ENCODE assay signal across 32 mouse cellular contexts in genomic region chr2:170962481-170962880, GRCm38 (mm10).
DNase-seq lines count a peak whose midpoint lies in the region; ATAC-seq lines count a peak whose summit lies in the region.
"Had no signal": no experiment of that assay in that cellular context is flagged by ENCODE, and none has a peak within 500 bp of the region (broad histone marks: within the 10 kb centered on the region; RNA-seq: fewer than 3 reads in every experiment).

No protein-coding gene starts in this region.

- H3K27me3 ChIP-seq in kidney, embryonic 15.5 days = no peaks in the 10 kb centered on the region
- H3K27me3 ChIP-seq in forebrain, embryonic 11.5 days (ENCODE audit: control insufficient read depth, insufficient read depth, low read length) = no peaks in the 10 kb centered on the region
- H3K27me3 ChIP-seq: embryonic facial prominence, embryonic 13.5 days; hindbrain, embryonic 12.5 days; limb, embryonic 15.5 days; neural tube, embryonic 15.5 days had no signal

- no peak overlapping the region for H3K4me2 ChIP-seq in kidney, embryonic 15.5 days
- H3K4me2 ChIP-seq in forebrain, embryonic 11.5 days (ENCODE audit: low read depth, low read length, severe bottlenecking) = no peak overlapping the region
- H3K4me2 ChIP-seq: embryonic facial prominence, embryonic 13.5 days; heart, embryonic 11.5 days; hindbrain, embryonic 12.5 days; limb, embryonic 15.5 days; neural tube, embryonic 15.5 days had no signal

- H3K4me3 ChIP-seq in kidney, embryonic 15.5 days (replicated peaks) = no peak overlapping the region
- H3K4me3 ChIP-seq in forebrain, embryonic 11.5 days (ENCODE audit: low read depth, low read length) = no peak overlapping the region
- H3K4me3 ChIP-seq: embryonic facial prominence, embryonic 13.5 days; forebrain, embryonic 10.5 days; gastrocnemius, adult 2 months; hindbrain, embryonic 12.5 days; layer of hippocampus, adult 2 months; limb, embryonic 10.5 days; limb, embryonic 15.5 days; neural tube, embryonic 15.5 days had no signal

- H3K36me3 ChIP-seq in kidney, embryonic 15.5 days = no peaks in the 10 kb centered on the region
- no peaks in the 10 kb centered on the region for H3K36me3 ChIP-seq in forebrain, embryonic 11.5 days (ENCODE audit: control insufficient read depth, insufficient read depth, low read length)
- H3K36me3 ChIP-seq: embryonic facial prominence, embryonic 13.5 days; forebrain, embryonic 10.5 days; hindbrain, embryonic 12.5 days; limb, embryonic 10.5 days; limb, embryonic 15.5 days; neural tube, embryonic 15.5 days had no signal

- H3K4me1 ChIP-seq in kidney, embryonic 15.5 days = 0 out of 2 replicates have a peak, but pooled peaks cover 11% of the 10 kb centered on the region
- no peaks in the 10 kb centered on the region for H3K4me1 ChIP-seq in forebrain, embryonic 11.5 days (replicated peaks; ENCODE audit: control insufficient read depth, insufficient read depth, low read length)
- H3K4me1 ChIP-seq: embryonic facial prominence, embryonic 13.5 days; forebrain, embryonic 10.5 days; hindbrain, embryonic 12.5 days; limb, embryonic 10.5 days; limb, embryonic 15.5 days had no signal

- peak; percentile 11 for DNase-seq in kidney, adult 11 months
- peak; percentile 13 for DNase-seq in kidney, adult 18-20 months
- DNase-seq in kidney, postnatal 25 days = peak; percentile 11 to 35
- DNase-seq in thymus, postnatal 25 days = no peak
- no peak for DNase-seq in forebrain, embryonic 11.5 days (ENCODE audit: low spot score)
- DNase-seq: adrenal gland, postnatal 25 days; B cell, adult 2 months; cerebellum, adult 11-12 months; cerebellum, adult 9-11 months; gastrocnemius, adult 2 months; gastrocnemius, postnatal 36 days; heart, postnatal 14 days; lung, adult 2 months; lung, postnatal 10 days; midbrain, embryonic 14.5 days; retina, postnatal 1 day; right cerebral cortex, postnatal 25 days; thymus, postnatal 14 days had no signal

- 27% methylated on average over 4 of the region's 4 CpGs for WGBS in kidney, embryonic 15.5 days
- WGBS in forebrain, embryonic 11.5 days = 84% methylated on average over 4 of the region's 4 CpGs

- H3K9ac ChIP-seq in kidney, embryonic 15.5 days = no peak overlapping the region
- H3K9ac ChIP-seq in forebrain, embryonic 11.5 days (ENCODE audit: low read length) = no peak overlapping the region
- H3K9ac ChIP-seq: embryonic facial prominence, embryonic 13.5 days; hindbrain, embryonic 12.5 days; limb, embryonic 15.5 days; liver, embryonic 14.5 days; neural tube, embryonic 15.5 days had no signal

- no peaks in the 10 kb centered on the region for H3K9me3 ChIP-seq in kidney, embryonic 15.5 days (replicated peaks)
- H3K9me3 ChIP-seq in forebrain, embryonic 11.5 days (ENCODE audit: control insufficient read depth, low read length) = no peaks in the 10 kb centered on the region
- H3K9me3 ChIP-seq: embryonic facial prominence, embryonic 13.5 days; forebrain, embryonic 10.5 days; hindbrain, embryonic 12.5 days; limb, embryonic 10.5 days; limb, embryonic 15.5 days; neural tube, embryonic 15.5 days had no signal

- 0 out of 2 replicates have a peak overlapping the region, but pooled peaks have one; percentile 37 for H3K27ac ChIP-seq in kidney, embryonic 15.5 days
- no peak overlapping the region for H3K27ac ChIP-seq in forebrain, embryonic 11.5 days (ENCODE audit: low read depth, low read length)
- H3K27ac ChIP-seq: embryonic facial prominence, embryonic 13.5 days; forebrain, embryonic 10.5 days; gastrocnemius, adult 2 months; hindbrain, embryonic 12.5 days; layer of hippocampus, adult 2 months; limb, embryonic 10.5 days; limb, embryonic 15.5 days; liver, embryonic 14.5 days; macrophage; neural tube, embryonic 15.5 days had no signal

- ATAC-seq in kidney, embryonic 15.5 days (replicated peaks; ENCODE audit: low FRiP score) = peak; percentile 52; the same call in 1 of the 2 replicates
- no peak for ATAC-seq in megakaryocyte progenitor cell, adult 5-6 weeks (replicated peaks; ENCODE audit: poor library complexity)
- no peak for ATAC-seq in forebrain, embryonic 11.5 days (replicated peaks; ENCODE audit: low FRiP score)
- ATAC-seq: forebrain, embryonic 16.5 days; intestine, embryonic 16.5 days had no signal

Comparison
In these comparisons a context has a peak if more than half of its experiments do, and no peak if none do; other contexts are left out.
1. DNase-seq: peak in kidney, adult 11 months (single experiment), kidney, adult 18-20 months (single experiment) and kidney, postnatal 25 days (2 of 2); none in thymus, postnatal 25 days (single experiment) and forebrain, embryonic 11.5 days (single experiment).